Mouse (Mus musculus) lung, adult 2 months (tissue): ENCODE measurements around the gene Prkg1. TPM values are rescaled to one million over a fixed set of nuclear protein-coding genes. Genes with fewer than 3 reads are reported as not detected.
A peak's percentile ranks its signal among the peaks of the same experiment; 100 is the strongest.

Experiments
- DNase-seq: peaks from one replicate; pipeline ENCODE4 v3.0.0; 2022
- H3K4me1 ChIP-seq: fragments of 200-500 bp; 2 replicates; pipeline ENCODE4 v1.6.1; 2011; ENCODE audit warnings: low read length; ENCODE audit not compliant: control insufficient read depth, insufficient read depth
- H3K4me3 ChIP-seq: fragments of 200-500 bp; replicated peaks from 2 replicates; pipeline ENCODE3; 2011; ENCODE audit warnings: low read depth, mild to moderate bottlenecking, control low read depth, low read length; ENCODE audit errors: extremely low read depth
- CTCF ChIP-seq: fragments of 200-500 bp; IDR thresholded peaks from 2 replicates; pipeline ENCODE4 v1.5.1; 2011; ENCODE audit warnings: mild to moderate bottlenecking, low read length, control low read depth; ENCODE audit not compliant: insufficient read depth
- POLR2A ChIP-seq: fragments of 200-500 bp; IDR thresholded peaks from 2 replicates; pipeline ENCODE4 v1.6.1; 2011; ENCODE audit warnings: low read depth, mild to moderate bottlenecking, control low read depth, low read length, borderline replicate concordance; ENCODE audit errors: extremely low read depth
- WGBS: fragments of 180-500 bp; shearing (Covaris S2); methylation state at CpG from one replicate; pipeline ENCODE4 v1.1.7; 2018; 5-methylcytosine and 5-hydroxymethylcytosine counted together
- polyA plus RNA-seq: library from polyadenylated mRNA; depleted of rRNA; stranded (reverse); fragments of >200 nt; gene quantifications from 2 replicates; pipeline ENCODE4 v1.2.3, GENCODE M21; 2012

The Prkg1 gene
- polyA plus RNA-seq, 1 experiment = 6.0 TPM

DNA sequence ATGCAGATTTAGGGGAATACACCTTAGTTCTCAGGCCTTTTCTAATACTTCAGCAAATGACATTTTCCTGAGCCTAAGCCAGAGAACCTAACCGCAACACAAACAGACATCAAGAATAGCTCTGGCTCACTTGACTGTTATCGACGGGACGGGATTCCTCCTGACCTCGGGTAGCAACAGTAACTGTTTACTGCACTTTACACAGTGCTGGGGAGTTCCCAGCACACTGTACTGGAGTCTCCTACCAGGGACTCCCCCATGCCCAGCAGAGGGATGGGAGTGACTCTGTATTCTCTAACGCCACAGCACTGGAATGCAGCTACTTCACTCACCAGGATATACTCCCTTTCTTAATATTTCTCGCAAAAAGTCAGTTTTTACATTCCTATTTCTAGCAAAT is 1141.2 kb downstream of the Prkg1 start:
- no peak for DNase-seq
- 37% methylated on average over 7 of the region's 7 CpGs for WGBS

DNA sequence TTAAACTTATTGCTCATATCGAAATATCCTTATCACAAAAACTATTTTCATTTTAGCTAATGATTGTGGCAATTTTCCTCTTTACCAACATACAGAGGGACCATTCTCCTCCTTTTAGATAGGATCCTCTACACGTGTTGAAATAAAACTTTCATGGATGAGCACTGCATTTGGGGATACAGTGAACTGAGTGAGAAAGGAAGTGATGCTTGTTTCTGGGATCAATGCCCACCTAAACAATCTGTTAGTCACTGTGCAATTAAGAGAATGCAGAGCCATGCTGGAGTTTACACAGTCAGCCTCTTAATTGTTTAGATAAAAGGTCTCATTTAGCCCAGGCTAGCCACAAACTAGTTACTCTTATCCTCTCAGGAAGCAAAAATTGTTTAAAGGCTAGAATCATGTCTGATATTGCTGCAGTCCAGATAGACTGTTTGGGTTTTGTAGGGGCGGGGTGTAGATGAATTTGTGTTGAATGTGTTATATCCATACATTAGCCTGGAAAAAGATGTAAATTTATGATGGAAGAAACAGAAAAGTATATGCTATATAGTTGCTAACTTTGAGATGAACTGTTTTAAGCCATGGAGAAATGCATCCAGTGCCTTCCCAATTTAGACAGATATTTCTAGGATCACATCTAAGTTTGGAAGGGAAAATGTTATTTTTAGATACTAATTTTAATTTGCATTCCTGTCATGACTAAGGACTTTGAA is 1151.5 kb downstream of the Prkg1 start:
- 67% methylated on average over 3 of the region's 3 CpGs for WGBS
- TF ChIP-seq POLR2A (no peak), CTCF (no peak)
- Histone ChIP-seq H3K4me3 (no peak overlapping the region), H3K4me1 (no peaks in the 10 kb centered on the region)
- DNase-seq = no peak

More for the DNA sequence above, 1141.2 kb downstream of the Prkg1 start:
- TF ChIP-seq POLR2A (no peak), CTCF (no peak)
- H3K4me1 ChIP-seq = no peaks in the 10 kb centered on the region
- H3K4me3 ChIP-seq = no peak overlapping the region

DNA sequence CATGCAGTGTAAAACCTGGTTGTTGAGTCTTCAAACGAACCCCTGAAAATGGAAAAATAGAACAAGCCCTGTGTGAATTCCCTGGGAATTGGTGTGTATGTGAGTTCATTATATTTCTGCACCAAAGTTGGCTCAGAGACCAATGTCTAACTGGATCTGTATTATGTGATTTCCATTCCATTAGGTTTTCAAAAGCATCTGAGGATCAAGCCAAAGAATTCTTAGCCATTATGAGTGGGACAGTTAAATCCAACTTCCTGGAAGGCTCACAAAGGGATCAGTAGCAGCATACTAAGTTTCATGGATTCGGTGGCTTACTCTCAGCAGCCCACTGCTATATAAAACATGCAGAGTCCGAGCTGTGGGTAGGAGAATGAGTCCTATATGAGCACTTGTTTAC is 1178.5 kb downstream of the Prkg1 start:
- no peak for DNase-seq
- TF ChIP-seq CTCF (no peak), POLR2A (no peak)
- no peak overlapping the region for H3K4me3 ChIP-seq
- no peaks in the 10 kb centered on the region for H3K4me1 ChIP-seq
- 78% methylated on average over 3 of the region's 3 CpGs for WGBS

DNA sequence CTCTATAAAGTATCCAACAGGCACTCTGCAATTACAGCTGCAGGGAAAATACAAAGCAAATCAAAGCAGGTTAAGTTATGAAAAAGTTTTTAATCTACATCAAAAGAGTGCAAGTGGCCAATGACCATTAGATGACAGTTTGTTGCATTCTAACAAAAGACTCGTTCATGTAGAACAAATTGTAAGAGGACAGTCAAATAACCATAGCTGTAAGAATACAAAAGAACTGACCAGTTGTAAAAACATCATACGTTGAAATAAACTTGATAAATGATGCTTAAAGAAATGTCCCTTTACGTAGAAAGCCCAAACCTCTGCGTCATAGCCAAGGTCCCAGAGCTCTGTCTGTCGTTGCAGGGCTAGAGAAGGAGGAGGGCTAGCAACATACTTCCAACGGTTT is 1200.3 kb downstream of the Prkg1 start:
- Histone ChIP-seq H3K4me3 (no peak overlapping the region), H3K4me1 (no peaks in the 10 kb centered on the region)
- TF ChIP-seq POLR2A (no peak), CTCF (no peak)
- 83% methylated on average over 6 of the region's 6 CpGs for WGBS
- DNase-seq = no peak

DNA sequence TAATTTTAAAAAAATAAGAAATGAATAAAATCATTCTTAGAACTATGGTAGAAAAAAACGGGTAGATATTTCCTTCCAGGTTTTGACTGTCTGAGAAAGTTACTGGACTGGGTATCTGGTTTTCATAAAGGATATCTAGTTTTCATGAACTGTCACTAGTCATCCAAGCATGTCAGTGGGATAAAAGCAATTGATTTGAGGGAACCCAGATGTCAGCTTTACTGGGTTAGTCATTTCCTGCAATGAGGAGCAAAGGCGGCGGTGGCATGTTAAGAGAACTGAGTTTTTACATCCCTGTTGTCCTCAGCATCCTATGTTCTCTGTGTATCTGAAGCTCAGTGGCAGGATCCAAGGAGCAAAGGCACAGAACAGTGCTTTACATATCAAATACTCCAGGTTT is 1201.0 kb downstream of the Prkg1 start:
- DNase-seq = no peak
- 85% methylated on average over 3 of the region's 3 CpGs for WGBS
- TF ChIP-seq POLR2A (no peak), CTCF (no peak)
- Histone ChIP-seq H3K4me1 (no peaks in the 10 kb centered on the region), H3K4me3 (no peak overlapping the region)

DNA sequence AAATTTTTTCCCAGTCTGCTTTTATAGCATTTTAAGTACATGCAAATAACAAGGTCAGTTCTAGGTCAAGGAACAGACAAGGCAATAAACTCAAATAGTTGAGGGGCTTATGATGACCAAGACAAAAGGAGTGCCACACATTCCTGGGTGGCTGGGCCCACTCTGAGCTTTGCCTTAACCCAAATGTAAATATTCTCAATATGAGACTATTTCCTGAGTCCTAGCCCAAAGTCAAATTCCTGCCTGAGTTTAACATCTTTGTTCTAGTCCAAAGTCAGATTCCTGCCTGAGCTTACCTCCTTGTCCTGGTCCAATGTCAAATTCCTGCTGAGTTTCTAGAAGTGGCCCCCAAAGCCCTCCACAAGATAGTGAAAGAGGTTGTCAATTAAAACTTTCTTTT is 1206.8 kb downstream of the Prkg1 start:
- no peaks in the 10 kb centered on the region for H3K4me1 ChIP-seq
- TF ChIP-seq POLR2A (no peak), CTCF (no peak)
- H3K4me3 ChIP-seq = no peak overlapping the region
- no peak for DNase-seq

DNA sequence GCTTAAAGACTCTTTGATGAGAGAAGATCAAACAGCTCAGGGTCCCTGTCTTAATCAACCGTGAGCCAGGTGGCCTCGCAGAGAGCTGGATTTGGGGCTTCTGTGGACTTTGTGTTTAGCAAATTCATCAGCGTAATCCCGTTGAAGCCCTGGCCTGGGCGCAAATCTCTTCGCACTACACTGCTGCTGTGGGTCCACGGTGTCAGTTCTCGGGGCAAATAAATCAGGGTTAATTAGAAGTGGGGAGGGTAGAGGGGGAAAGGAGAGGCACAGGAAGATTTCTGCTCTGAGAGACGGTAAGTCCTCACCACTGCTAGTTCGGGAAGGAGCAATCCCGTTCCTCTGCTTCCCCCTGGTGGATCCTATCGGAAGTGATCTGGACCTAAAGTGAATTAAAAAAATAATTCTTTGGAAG is 1210.4 kb downstream of the Prkg1 start:
- TF ChIP-seq POLR2A (no peak), CTCF (peak; percentile 88)
- no peak overlapping the region for H3K4me3 ChIP-seq
- no peaks in the 10 kb centered on the region for H3K4me1 ChIP-seq
- WGBS = 3% methylated on average over 12 of the region's 12 CpGs
- DNase-seq = peak; percentile 59

DNA sequence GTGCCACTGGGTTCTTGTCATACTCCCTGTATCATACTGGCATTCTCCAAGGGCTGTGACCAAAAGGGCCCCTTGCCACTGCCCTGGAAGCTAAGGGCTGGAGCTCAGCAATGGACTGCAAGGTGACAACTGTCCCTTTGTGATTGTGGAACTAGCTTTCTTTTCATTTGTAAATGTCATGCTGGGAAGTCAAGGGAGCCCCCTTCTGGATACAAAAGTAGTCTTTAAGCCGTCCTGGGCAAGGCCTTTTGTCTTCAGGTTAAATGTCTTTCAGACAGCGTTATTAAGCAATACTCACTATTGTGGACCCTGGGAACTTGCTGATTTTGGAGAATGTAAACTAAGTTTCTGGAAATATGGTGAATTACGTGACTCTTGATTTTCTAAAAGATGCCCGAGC is 1211.1 kb downstream of the Prkg1 start:
- no peak overlapping the region for H3K4me3 ChIP-seq
- 39% methylated on average over 4 of the region's 4 CpGs for WGBS
- no peak for DNase-seq
- no peaks in the 10 kb centered on the region for H3K4me1 ChIP-seq
- TF ChIP-seq CTCF (no peak), POLR2A (no peak)

DNA sequence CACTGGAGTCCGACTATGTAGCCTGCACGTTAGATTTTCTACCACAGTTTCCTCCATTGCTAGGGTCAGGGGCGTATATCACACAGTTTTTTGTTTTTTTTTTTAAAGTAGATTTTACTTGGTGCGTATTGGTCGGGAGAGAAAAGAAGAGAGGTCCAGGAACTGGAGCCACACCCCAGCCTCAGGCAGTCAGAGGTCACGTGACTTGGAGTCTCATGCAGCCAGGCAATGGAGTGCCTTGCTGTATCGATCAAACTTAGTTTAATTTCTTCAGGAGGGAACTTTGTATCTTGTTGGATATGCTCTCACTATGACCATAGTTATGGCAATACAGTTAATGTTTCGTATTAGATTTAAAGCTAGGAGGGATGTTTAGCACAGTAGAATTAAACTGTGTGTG is 1212.6 kb downstream of the Prkg1 start:
- H3K4me3 ChIP-seq = no peak overlapping the region
- WGBS = 57% methylated on average over 8 of the region's 8 CpGs
- TF ChIP-seq POLR2A (no peak), CTCF (no peak)
- H3K4me1 ChIP-seq = no peaks in the 10 kb centered on the region
- DNase-seq = no peak

DNA sequence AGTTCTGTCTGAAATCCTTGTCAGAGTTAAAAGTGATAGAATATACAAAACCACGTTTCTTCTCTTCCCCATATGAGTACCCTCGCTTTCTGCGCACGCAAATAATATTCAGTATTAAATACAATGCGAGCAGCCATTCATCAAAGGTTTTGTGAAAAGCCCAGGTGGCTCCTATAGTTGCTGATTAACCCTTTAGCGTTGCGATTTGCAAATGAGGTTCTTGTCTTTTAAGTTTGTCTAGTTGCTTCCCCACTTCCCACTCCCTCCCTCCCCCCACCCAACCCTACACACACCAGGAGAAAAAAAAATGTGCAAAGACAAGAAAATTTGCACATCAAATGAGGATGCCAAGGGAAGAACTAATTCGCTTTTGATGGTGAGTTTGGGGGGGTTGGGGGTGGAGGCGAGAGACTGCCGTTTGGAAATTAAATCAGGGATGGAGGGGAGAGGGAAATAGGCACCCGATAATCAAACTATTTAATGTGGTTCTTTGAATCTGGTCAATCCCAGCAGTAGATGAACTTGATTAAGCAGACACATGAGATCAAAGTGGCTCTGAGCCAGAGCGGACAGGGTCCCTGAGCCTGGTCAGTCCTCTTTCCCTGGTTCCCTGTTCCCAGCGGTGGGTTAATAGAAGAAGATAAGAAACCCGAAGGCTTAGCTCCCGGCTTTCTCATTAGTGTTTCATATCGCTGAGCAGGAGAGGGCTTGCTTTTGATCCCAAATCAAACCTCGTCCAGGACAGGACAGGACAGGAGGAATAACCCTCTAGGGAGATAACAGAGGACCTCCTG is 1214.8 kb downstream of the Prkg1 start:
- DNase-seq = no peak
- TF ChIP-seq CTCF (no peak), POLR2A (no peak)
- Histone ChIP-seq H3K4me3 (no peak overlapping the region), H3K4me1 (no peaks in the 10 kb centered on the region)
- 9% methylated on average over 17 of the region's 17 CpGs for WGBS
